Mouse (Mus musculus): Measurements from ENCODE around the gene Map3k21. TPM values are rescaled to one million over a fixed set of nuclear protein-coding genes. Genes with fewer than 3 reads are reported as not detected.

The Map3k21 gene
- polyA plus RNA-seq, 1 experiment, result 0.24 TPM

DNA sequence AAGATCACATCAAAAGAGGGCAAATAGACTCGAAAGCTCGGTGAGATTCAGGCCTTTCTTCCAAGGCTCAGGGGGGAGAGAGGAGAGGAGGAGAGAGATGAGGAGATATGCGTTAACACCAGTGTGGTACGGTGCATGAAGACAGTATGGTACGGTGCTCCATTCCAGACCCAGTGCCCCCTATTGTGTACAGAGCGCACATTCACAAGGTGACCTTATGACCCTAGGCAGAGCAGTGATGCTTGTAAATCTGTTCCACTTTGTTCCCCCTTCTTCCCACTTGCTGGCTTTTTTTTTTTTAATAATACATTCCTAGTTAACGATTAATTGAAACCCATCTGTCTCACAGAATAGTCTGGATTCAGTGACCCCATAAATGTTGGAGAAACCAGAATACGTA, 9.3 kb downstream of the Map3k21 start:
- H3K27ac ChIP-seq (ENCODE audit: insufficient read depth, low read length), result no peak overlapping the region
- H3K4me3 ChIP-seq (ENCODE audit: low read depth, low read length), result no peak overlapping the region
- H3K27me3 ChIP-seq (ENCODE audit: control insufficient read depth, insufficient read depth, low read length, poor library complexity, severe bottlenecking), result no peaks in the 10 kb centered on the region
- no peaks in the 10 kb centered on the region for H3K9me3 ChIP-seq (replicated peaks; ENCODE audit: control insufficient read depth, insufficient read depth, low read length, poor library complexity, severe bottlenecking)
- no peaks in the 10 kb centered on the region for H3K4me1 ChIP-seq (ENCODE audit: control insufficient read depth, insufficient read depth, low read length)
- no peak overlapping the region for H3K9ac ChIP-seq (ENCODE audit: low read depth, poor library complexity, severe bottlenecking)
- TF ChIP-seq EP300 (IDR thresholded peaks at IDR 0.05; ENCODE audit: insufficient read depth, low read depth, low read length), result no peak
- TF ChIP-seq CTCF (IDR thresholded peaks at IDR 0.05; ENCODE audit: low read depth, low read length), result no peak
- no peak for TF ChIP-seq POLR2A (IDR thresholded peaks at IDR 0.05; ENCODE audit: insufficient read depth, low read length)
- H3K36me3 ChIP-seq (ENCODE audit: control insufficient read depth, insufficient read depth, low read length, poor library complexity, severe bottlenecking), result no peaks in the 10 kb centered on the region

DNA sequence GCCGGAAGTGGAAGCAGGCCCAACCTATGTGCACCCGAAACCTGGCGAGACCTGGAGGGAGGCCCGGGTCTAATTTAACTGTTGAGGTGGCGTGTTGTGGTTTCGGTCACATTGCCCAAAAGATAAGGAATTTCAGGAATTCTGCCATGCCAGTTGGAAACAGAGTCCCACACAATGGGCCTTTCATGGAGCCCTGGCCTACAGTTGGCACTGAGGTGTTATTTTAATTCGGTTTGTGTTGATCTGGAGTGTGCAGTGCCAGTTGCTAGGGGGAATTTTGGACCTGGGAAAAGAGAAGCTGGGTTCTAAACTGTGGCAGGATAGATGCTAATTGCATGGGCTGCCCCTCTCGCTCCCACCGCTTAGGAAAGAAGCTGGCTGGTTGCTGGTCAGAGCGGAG, 10.0 kb downstream of the Map3k21 start:
- H3K4me3 ChIP-seq (ENCODE audit: low read depth, low read length), result no peak overlapping the region
- no peak overlapping the region for H3K27ac ChIP-seq (ENCODE audit: insufficient read depth, low read length)
- H3K27me3 ChIP-seq (ENCODE audit: control insufficient read depth, insufficient read depth, low read length, poor library complexity, severe bottlenecking), result no peaks in the 10 kb centered on the region
- H3K9me3 ChIP-seq (replicated peaks; ENCODE audit: control insufficient read depth, insufficient read depth, low read length, poor library complexity, severe bottlenecking), result no peaks in the 10 kb centered on the region
- no peak for TF ChIP-seq CTCF (IDR thresholded peaks at IDR 0.05; ENCODE audit: low read depth, low read length)
- TF ChIP-seq POLR2A (IDR thresholded peaks at IDR 0.05; ENCODE audit: insufficient read depth, low read length), result no peak
- no peak for TF ChIP-seq EP300 (IDR thresholded peaks at IDR 0.05; ENCODE audit: insufficient read depth, low read depth, low read length)
- no peak overlapping the region for H3K9ac ChIP-seq (ENCODE audit: low read depth, poor library complexity, severe bottlenecking)
- no peaks in the 10 kb centered on the region for H3K4me1 ChIP-seq (ENCODE audit: control insufficient read depth, insufficient read depth, low read length)
- no peaks in the 10 kb centered on the region for H3K36me3 ChIP-seq (ENCODE audit: control insufficient read depth, insufficient read depth, low read length, poor library complexity, severe bottlenecking)

DNA sequence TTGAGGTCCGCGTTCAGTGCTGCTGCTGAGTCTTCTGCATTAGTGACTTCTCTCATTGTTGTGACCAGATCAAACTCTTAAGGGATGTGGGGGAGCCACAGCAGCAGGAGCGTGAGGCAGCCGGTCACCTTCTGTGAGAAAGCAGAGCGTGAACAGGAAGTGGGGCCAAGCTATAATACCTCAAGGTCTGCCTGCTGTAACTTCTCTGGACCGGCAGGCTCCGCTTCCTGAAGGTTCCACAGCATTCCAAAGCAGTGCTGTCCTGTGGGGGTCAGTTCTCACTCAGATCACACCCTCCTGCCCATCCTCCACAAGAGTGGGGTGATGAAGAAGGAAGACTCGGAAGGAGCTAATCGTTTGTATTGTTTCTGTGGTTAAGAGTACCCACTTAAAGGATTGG, 10.5 kb downstream of the Map3k21 start:
- H3K27ac ChIP-seq (ENCODE audit: insufficient read depth, low read length), result no peak overlapping the region
- H3K4me1 ChIP-seq (ENCODE audit: control insufficient read depth, insufficient read depth, low read length), result no peaks in the 10 kb centered on the region
- no peak overlapping the region for H3K4me3 ChIP-seq (ENCODE audit: low read depth, low read length)
- H3K9ac ChIP-seq (ENCODE audit: low read depth, poor library complexity, severe bottlenecking), result no peak overlapping the region
- TF ChIP-seq CTCF (IDR thresholded peaks at IDR 0.05; ENCODE audit: low read depth, low read length) (no peak), EP300 (IDR thresholded peaks at IDR 0.05; ENCODE audit: insufficient read depth, low read depth, low read length) (no peak), POLR2A (IDR thresholded peaks at IDR 0.05; ENCODE audit: insufficient read depth, low read length) (no peak)
- no peaks in the 10 kb centered on the region for H3K27me3 ChIP-seq (ENCODE audit: control insufficient read depth, insufficient read depth, low read length, poor library complexity, severe bottlenecking)
- H3K36me3 ChIP-seq (ENCODE audit: control insufficient read depth, insufficient read depth, low read length, poor library complexity, severe bottlenecking), result no peaks in the 10 kb centered on the region
- H3K9me3 ChIP-seq (replicated peaks; ENCODE audit: control insufficient read depth, insufficient read depth, low read length, poor library complexity, severe bottlenecking), result no peaks in the 10 kb centered on the region

DNA sequence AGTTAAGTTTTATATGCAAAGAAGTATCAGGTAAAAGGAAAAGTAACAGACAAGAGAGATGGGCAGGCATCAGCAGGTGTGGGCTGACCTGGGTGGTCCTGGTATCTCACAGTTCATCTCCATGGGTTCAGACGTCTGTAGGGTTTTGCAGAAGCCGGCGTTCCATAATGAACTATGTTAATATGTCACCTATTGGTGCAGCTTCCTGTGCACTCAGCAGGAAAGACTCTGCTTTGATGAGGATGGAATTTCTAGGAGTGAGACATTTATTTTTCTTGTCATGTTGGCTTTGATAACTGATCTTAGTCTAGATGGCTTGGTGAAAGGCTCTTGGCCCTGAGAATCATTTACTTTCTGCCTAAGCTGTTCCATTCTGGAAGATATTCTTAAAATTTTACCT, 12.1 kb downstream of the Map3k21 start:
- H3K9me3 ChIP-seq (replicated peaks; ENCODE audit: control insufficient read depth, insufficient read depth, low read length, poor library complexity, severe bottlenecking), result no peaks in the 10 kb centered on the region
- no peak overlapping the region for H3K4me3 ChIP-seq (ENCODE audit: low read depth, low read length)
- H3K9ac ChIP-seq (ENCODE audit: low read depth, poor library complexity, severe bottlenecking), result no peak overlapping the region
- no peaks in the 10 kb centered on the region for H3K36me3 ChIP-seq (ENCODE audit: control insufficient read depth, insufficient read depth, low read length, poor library complexity, severe bottlenecking)
- no peaks in the 10 kb centered on the region for H3K27me3 ChIP-seq (ENCODE audit: control insufficient read depth, insufficient read depth, low read length, poor library complexity, severe bottlenecking)
- H3K27ac ChIP-seq (ENCODE audit: insufficient read depth, low read length), result no peak overlapping the region
- H3K4me1 ChIP-seq (ENCODE audit: control insufficient read depth, insufficient read depth, low read length), result no peaks in the 10 kb centered on the region
- no peak for TF ChIP-seq CTCF (IDR thresholded peaks at IDR 0.05; ENCODE audit: low read depth, low read length)
- TF ChIP-seq POLR2A (IDR thresholded peaks at IDR 0.05; ENCODE audit: insufficient read depth, low read length), result no peak
- TF ChIP-seq EP300 (IDR thresholded peaks at IDR 0.05; ENCODE audit: insufficient read depth, low read depth, low read length), result no peak

DNA sequence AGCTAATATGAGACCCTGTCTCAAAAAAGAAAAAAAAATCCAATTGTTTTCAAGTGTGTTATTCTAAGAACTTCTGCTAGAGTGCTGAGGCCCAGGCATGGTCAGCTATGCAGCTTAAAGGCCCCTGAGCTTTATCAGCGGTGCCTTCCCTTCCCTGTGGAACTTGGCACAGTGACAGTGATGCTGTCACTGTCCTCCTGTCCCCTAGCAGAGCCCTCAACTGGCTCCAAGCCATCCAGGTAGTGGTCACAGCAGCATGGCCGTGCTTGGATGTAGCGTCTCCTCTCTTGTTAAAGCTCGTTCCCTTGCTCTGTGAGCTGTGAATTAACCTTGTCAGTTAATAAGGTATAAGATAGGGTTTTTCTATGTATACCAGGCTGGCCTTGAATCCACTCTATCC, 16.4 kb downstream of the Map3k21 start:
- Histone ChIP-seq H3K27ac (ENCODE audit: insufficient read depth, low read length) (no peak overlapping the region), H3K9ac (ENCODE audit: low read depth, poor library complexity, severe bottlenecking) (no peak overlapping the region), H3K27me3 (ENCODE audit: control insufficient read depth, insufficient read depth, low read length, poor library complexity, severe bottlenecking) (no peaks in the 10 kb centered on the region), H3K9me3 (replicated peaks; ENCODE audit: control insufficient read depth, insufficient read depth, low read length, poor library complexity, severe bottlenecking) (no peaks in the 10 kb centered on the region), H3K36me3 (ENCODE audit: control insufficient read depth, insufficient read depth, low read length, poor library complexity, severe bottlenecking) (no peaks in the 10 kb centered on the region), H3K4me3 (ENCODE audit: low read depth, low read length) (no peak overlapping the region), H3K4me1 (ENCODE audit: control insufficient read depth, insufficient read depth, low read length) (no peaks in the 10 kb centered on the region)
- TF ChIP-seq EP300 (IDR thresholded peaks at IDR 0.05; ENCODE audit: insufficient read depth, low read depth, low read length), result no peak
- TF ChIP-seq POLR2A (IDR thresholded peaks at IDR 0.05; ENCODE audit: insufficient read depth, low read length), result no peak
- TF ChIP-seq CTCF (IDR thresholded peaks at IDR 0.05; ENCODE audit: low read depth, low read length), result no peak

DNA sequence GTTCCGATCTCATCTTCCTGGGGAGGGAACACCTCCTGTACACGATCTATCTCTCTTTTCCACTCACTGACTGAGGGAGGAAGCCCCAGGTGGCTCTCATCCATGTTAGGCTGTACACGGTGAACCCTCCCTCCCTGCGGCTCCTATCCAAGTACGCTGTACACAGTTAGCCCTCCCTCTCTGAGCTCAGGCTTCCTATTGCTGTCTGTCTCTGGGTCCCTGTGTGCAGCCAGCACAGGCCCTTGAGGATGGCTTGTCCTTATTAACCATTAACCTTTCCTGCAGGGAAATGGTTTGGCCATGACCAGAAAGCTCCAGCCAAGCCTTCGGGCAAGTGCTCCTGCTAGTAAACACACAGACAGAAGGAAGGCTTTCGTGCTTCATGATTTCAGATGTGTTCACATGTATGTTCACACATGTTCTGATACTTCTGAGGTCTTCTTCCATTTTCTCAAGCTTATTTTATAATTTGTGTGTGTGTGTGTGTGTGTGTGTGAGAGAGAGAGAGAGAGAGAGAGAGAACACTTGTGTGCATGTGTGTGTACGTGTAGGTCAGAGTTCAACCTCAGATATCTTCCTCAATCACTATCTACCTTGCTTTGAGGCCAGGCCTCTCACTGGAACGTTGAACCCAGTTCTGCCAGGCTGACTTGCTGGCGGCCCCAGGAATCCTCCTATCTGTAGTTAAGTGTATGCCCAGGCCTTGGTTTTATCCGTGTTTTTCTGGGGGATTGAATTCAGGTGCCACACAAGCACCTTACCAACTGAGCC, 20.2 kb downstream of the Map3k21 start:
- H3K9me3 ChIP-seq (replicated peaks; ENCODE audit: control insufficient read depth, insufficient read depth, low read length, poor library complexity, severe bottlenecking), result no peaks in the 10 kb centered on the region
- H3K36me3 ChIP-seq (ENCODE audit: control insufficient read depth, insufficient read depth, low read length, poor library complexity, severe bottlenecking), result no peaks in the 10 kb centered on the region
- H3K27ac ChIP-seq (ENCODE audit: insufficient read depth, low read length), result no peak overlapping the region
- H3K4me3 ChIP-seq (ENCODE audit: low read depth, low read length), result no peak overlapping the region
- H3K9ac ChIP-seq (ENCODE audit: low read depth, poor library complexity, severe bottlenecking), result no peak overlapping the region
- TF ChIP-seq EP300 (IDR thresholded peaks at IDR 0.05; ENCODE audit: insufficient read depth, low read depth, low read length) (no peak), POLR2A (IDR thresholded peaks at IDR 0.05; ENCODE audit: insufficient read depth, low read length) (no peak), CTCF (IDR thresholded peaks at IDR 0.05; ENCODE audit: low read depth, low read length) (no peak)
- H3K27me3 ChIP-seq (ENCODE audit: control insufficient read depth, insufficient read depth, low read length, poor library complexity, severe bottlenecking), result no peaks in the 10 kb centered on the region
- H3K4me1 ChIP-seq (ENCODE audit: control insufficient read depth, insufficient read depth, low read length), result no peaks in the 10 kb centered on the region

All from ES-Bruce4 (cell line).